In the genomic region with DNA sequence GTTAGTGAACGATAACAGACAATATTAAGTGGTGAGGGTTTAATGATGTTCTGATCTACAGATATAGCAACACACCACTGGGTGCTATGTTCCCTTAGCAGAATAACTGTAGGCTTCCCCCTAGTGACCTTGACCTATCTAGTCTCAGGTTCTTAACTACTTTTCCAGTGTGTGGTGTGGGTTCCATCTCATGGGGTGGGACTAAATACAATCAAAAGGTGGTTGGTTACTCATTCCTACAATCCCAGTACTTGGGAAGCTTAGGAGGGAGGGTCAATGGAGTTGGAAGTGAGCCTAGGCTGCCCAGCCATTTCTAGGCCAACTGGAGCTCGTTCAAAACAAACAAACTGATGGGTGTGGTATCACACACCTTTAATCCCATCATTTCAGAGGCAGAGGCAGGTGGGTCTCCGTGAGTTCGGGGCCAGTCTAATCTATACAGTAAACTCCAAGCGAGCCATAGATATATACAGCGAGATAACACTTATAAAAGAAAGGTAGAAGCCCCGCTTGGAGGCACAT, we compare ENCODE assay signal across 16 mouse cellular contexts.
A peak's percentile ranks its signal among the peaks of the same experiment; 100 is the strongest.
DNase-seq lines count a peak whose midpoint lies in the region; ATAC-seq and TF ChIP-seq lines count a peak whose summit lies in the region.
"Had no signal": no experiment of that assay in that cellular context is flagged by ENCODE, and none has a peak within 500 bp of the region (broad histone marks: within the 10 kb centered on the region; RNA-seq: fewer than 3 reads in every experiment).

No protein-coding gene starts in this region.

- no peak overlapping the region for H3K27ac ChIP-seq in midbrain, embryonic 11.5 days (ENCODE audit: low read depth, low read length)
- H3K27ac ChIP-seq in midbrain, embryonic 15.5 days = no peak overlapping the region
- no peak overlapping the region for H3K27ac ChIP-seq in midbrain, postnatal 0 days (ENCODE audit: low read depth, low read length)
- H3K27ac ChIP-seq: hindbrain, embryonic 13.5 days; limb, embryonic 13.5 days; neural tube, embryonic 12.5 days had no signal

- no peaks in the 10 kb centered on the region for H3K36me3 ChIP-seq in midbrain, embryonic 11.5 days (ENCODE audit: control insufficient read depth, insufficient read depth, low read length)
- H3K36me3 ChIP-seq in midbrain, embryonic 15.5 days (replicated peaks) = no peaks in the 10 kb centered on the region
- H3K36me3 ChIP-seq in midbrain, postnatal 0 days (ENCODE audit: insufficient read depth, low read length) = no peaks in the 10 kb centered on the region
- H3K36me3 ChIP-seq: hindbrain, embryonic 13.5 days; limb, embryonic 13.5 days; neural tube, embryonic 12.5 days had no signal

- ATAC-seq in midbrain, embryonic 11.5 days (ENCODE audit: low FRiP score) = no peak
- no peak for ATAC-seq in midbrain, embryonic 15.5 days (replicated peaks)
- no peak for ATAC-seq in midbrain, postnatal 0 days (ENCODE audit: low FRiP score)
- ATAC-seq: forebrain, embryonic 16.5 days had no signal

- no peak overlapping the region for H3K4me3 ChIP-seq in midbrain, embryonic 11.5 days (ENCODE audit: low read depth, low read length)
- no peak overlapping the region for H3K4me3 ChIP-seq in midbrain, embryonic 15.5 days
- no peak overlapping the region for H3K4me3 ChIP-seq in midbrain, postnatal 0 days (ENCODE audit: low read depth, low read length)
- H3K4me3 ChIP-seq: erythroblast, embryonic 14.5 days; hindbrain, embryonic 13.5 days; limb, embryonic 13.5 days; neural tube, embryonic 12.5 days had no signal

- no peak for TF ChIP-seq CTCF in midbrain, postnatal 0 days (IDR thresholded peaks at IDR 0.05)

- 91% methylated on average over 7 of the region's 7 CpGs for whole genome bisulfite sequencing in midbrain, embryonic 11.5 days
- 94% methylated on average over 7 of the region's 7 CpGs for WGBS in midbrain, embryonic 15.5 days
- WGBS in midbrain, postnatal 0 days = 92% methylated on average over 7 of the region's 7 CpGs

- H3K4me1 ChIP-seq in midbrain, embryonic 11.5 days (ENCODE audit: control insufficient read depth, insufficient read depth, low read length) = no peaks in the 10 kb centered on the region
- no peaks in the 10 kb centered on the region for H3K4me1 ChIP-seq in midbrain, embryonic 15.5 days
- H3K4me1 ChIP-seq in midbrain, postnatal 0 days (ENCODE audit: insufficient read depth, low read length) = no peaks in the 10 kb centered on the region
- H3K4me1 ChIP-seq: hindbrain, embryonic 13.5 days; neural tube, embryonic 12.5 days had no signal

- H3K27me3 ChIP-seq in midbrain, embryonic 11.5 days (ENCODE audit: control insufficient read depth, insufficient read depth, low read length) = no peaks in the 10 kb centered on the region
- no peaks in the 10 kb centered on the region for H3K27me3 ChIP-seq in midbrain, embryonic 15.5 days (replicated peaks)
- no peaks in the 10 kb centered on the region for H3K27me3 ChIP-seq in midbrain, postnatal 0 days (ENCODE audit: insufficient read depth, low read length)
- H3K27me3 ChIP-seq: hindbrain, embryonic 13.5 days; neural tube, embryonic 12.5 days had no signal

- H3K4me2 ChIP-seq in midbrain, embryonic 11.5 days = no peak overlapping the region
- H3K4me2 ChIP-seq in midbrain, embryonic 15.5 days = no peak overlapping the region
- no peak overlapping the region for H3K4me2 ChIP-seq in midbrain, postnatal 0 days (ENCODE audit: low read depth, low read length, poor library complexity, severe bottlenecking)
- H3K4me2 ChIP-seq: hindbrain, embryonic 13.5 days; limb, embryonic 13.5 days; neural tube, embryonic 12.5 days had no signal

- DNase-seq in kidney, adult 11 months = peak; percentile 76
- no peak for DNase-seq in kidney, postnatal 4 days
- peak; percentile 19 for DNase-seq in midbrain, embryonic 11.5 days (ENCODE audit: low spot score, missing footprints)
- DNase-seq in kidney, postnatal 36 days = peak; percentile 78 to 80
- DNase-seq in gastrocnemius, postnatal 14 days = no peak
- no peak for DNase-seq in adrenal gland, adult 8-10 months
- no peak for DNase-seq in midbrain, postnatal 0 days (ENCODE audit: low spot score)
- DNase-seq: adrenal gland, postnatal 25 days; cerebellum, adult 8-10 months; lung, postnatal 14 days had no signal

- intact Hi-C loops in gastrocnemius, postnatal 14 days (cut with DNase I; ENCODE audit: low total_unique reads) = no loop called here

- H3K9me3 ChIP-seq in midbrain, embryonic 11.5 days (ENCODE audit: control insufficient read depth, low read length) = no peaks in the 10 kb centered on the region
- no peaks in the 10 kb centered on the region for H3K9me3 ChIP-seq in midbrain, embryonic 15.5 days
- H3K9me3 ChIP-seq in midbrain, postnatal 0 days (ENCODE audit: low read length) = no peaks in the 10 kb centered on the region
- H3K9me3 ChIP-seq: hindbrain, embryonic 13.5 days; limb, embryonic 13.5 days; neural tube, embryonic 12.5 days had no signal

- no peak overlapping the region for H3K9ac ChIP-seq in midbrain, embryonic 11.5 days (ENCODE audit: low read length)
- no peak overlapping the region for H3K9ac ChIP-seq in midbrain, embryonic 15.5 days
- H3K9ac ChIP-seq in midbrain, postnatal 0 days (replicated peaks; ENCODE audit: low read length, poor library complexity, severe bottlenecking) = no peak overlapping the region
- H3K9ac ChIP-seq: hindbrain, embryonic 13.5 days; limb, embryonic 13.5 days; neural tube, embryonic 12.5 days had no signal

Comparison
In these comparisons a context has a peak if more than half of its experiments do, and no peak if none do; other contexts are left out.
1. DNase-seq: peak in kidney, adult 11 months (single experiment), midbrain, embryonic 11.5 days (single experiment) and kidney, postnatal 36 days (2 of 2); none in kidney, postnatal 4 days (0 of 2), gastrocnemius, postnatal 14 days (single experiment), adrenal gland, adult 8-10 months (single experiment) and midbrain, postnatal 0 days (single experiment).